Mouse (Mus musculus) heart, embryonic 16.5 days (tissue): Measurements from ENCODE around the gene Pgc. TPM values are rescaled to one million over a fixed set of nuclear protein-coding genes. Genes with fewer than 3 reads are reported as not detected.
A peak's percentile ranks its signal among the peaks of the same experiment; 100 is the strongest.

Experiments
- ATAC-seq: fragments of 200-750 bp; cut with Nextera tagmentation; replicated peaks from 2 replicates; pipeline ENCODE4 v1.8.0; 2017; ENCODE audit warnings: moderate number of reproducible peaks; ENCODE audit not compliant: insufficient read depth, low FRiP score; ENCODE audit errors: extremely low read depth
- H3K27ac ChIP-seq: fragments of 300-500 bp; sonication (generic); 2 replicates; pipeline ENCODE4 v1.5.1; 2014; ENCODE audit warnings: mild to moderate bottlenecking, low read length, control low read depth, moderate library complexity
- H3K27me3 ChIP-seq: fragments of 300-500 bp; sonication (generic); 2 replicates; pipeline ENCODE4 v1.6.1; 2014; ENCODE audit warnings: low read length, mixed read lengths; ENCODE audit not compliant: control insufficient read depth, insufficient read depth
- H3K36me3 ChIP-seq: fragments of 300-500 bp; sonication (generic); 2 replicates; pipeline ENCODE4 v1.6.1; 2014; ENCODE audit not compliant: control insufficient read depth, insufficient read depth
- H3K4me1 ChIP-seq: fragments of 300-500 bp; sonication (generic); 2 replicates; pipeline ENCODE4 v1.6.1; 2014; ENCODE audit warnings: low read length, mixed read lengths; ENCODE audit not compliant: control insufficient read depth, insufficient read depth
- H3K4me2 ChIP-seq: fragments of 300-500 bp; sonication (generic); 2 replicates; pipeline ENCODE4 v1.6.1; 2014; ENCODE audit warnings: low read depth, mild to moderate bottlenecking, control low read depth, low read length
- H3K4me3 ChIP-seq: fragments of 300-500 bp; sonication (generic); 2 replicates; pipeline ENCODE4 v1.5.1; 2014; ENCODE audit warnings: mild to moderate bottlenecking, control low read depth, low read length
- H3K9ac ChIP-seq: fragments of 300-500 bp; sonication (generic); 2 replicates; pipeline ENCODE4 v1.6.1; 2014; ENCODE audit warnings: low read length, control low read depth
- H3K9me3 ChIP-seq: fragments of 300-500 bp; sonication (generic); replicated peaks from 2 replicates; pipeline ENCODE4 v1.6.1; 2016; ENCODE audit warnings: low read length; ENCODE audit not compliant: control insufficient read depth
- WGBS: fragments of 180-500 bp; shearing (Covaris S2); extraction: QIAGEN DNeasy Blood & Tissue Kit; methylation state at CpG from one replicate; pipeline ENCODE4 v1.1.7; 2014; 5-methylcytosine and 5-hydroxymethylcytosine counted together
- polyA plus RNA-seq: library from polyadenylated mRNA; unstranded; fragments of >200 nt; fragmentation: Nextera tagmentation; extraction: Ambion mirVana; gene quantifications from 2 replicates; pipeline ENCODE4 v1.2.1, GENCODE M21; 2015

Gene Pgc
- polyA plus RNA-seq, result 0.56 and 1.7 TPM in 2 replicates

GRCm38 (mm10) chr17:47726566-47726965 lies at the start of gene Pgc:
Pgc (plus strand) TSS chr17:47726842.
- no peaks in the 10 kb centered on the region for H3K9me3 ChIP-seq
- no peaks in the 10 kb centered on the region for H3K27me3 ChIP-seq
- H3K27ac ChIP-seq, result no peak within 1 kb of the TSS
- H3K9ac ChIP-seq, result no peak within 1 kb of the TSS
- H3K4me1 ChIP-seq, result no peaks in the 10 kb centered on the region
- no peak within 1 kb of the TSS for H3K4me3 ChIP-seq
- H3K36me3 ChIP-seq, result no peaks in the 10 kb centered on the region
- 77% methylated on average over 11 of the region's 11 CpGs for WGBS
- ATAC-seq, result no peak
- no peak within 1 kb of the TSS for H3K4me2 ChIP-seq

GRCm38 (mm10) chr17:47678238-47678637 lies 48.4 kb upstream of the Pgc start:
- H3K36me3 ChIP-seq, result peaks cover 29% of the 10 kb centered on the region
- H3K4me1 ChIP-seq, result no peaks in the 10 kb centered on the region
- no peak overlapping the region for H3K27ac ChIP-seq
- H3K9me3 ChIP-seq, result no peaks in the 10 kb centered on the region
- no peak overlapping the region for H3K4me2 ChIP-seq
- peaks cover under 1% of the 10 kb centered on the region; the same call in 1 of the 2 replicates for H3K27me3 ChIP-seq
- no peak overlapping the region for H3K4me3 ChIP-seq
- H3K9ac ChIP-seq, result no peak overlapping the region
- 91% methylated on average over 5 of the region's 5 CpGs for WGBS
- no peak for ATAC-seq

GRCm38 (mm10) chr17:47678702-47679101 lies 47.9 kb upstream of the Pgc start:
- 85% methylated on average over 5 of the region's 5 CpGs for WGBS
- H3K4me2 ChIP-seq, result no peak overlapping the region
- H3K9ac ChIP-seq, result no peak overlapping the region
- H3K4me1 ChIP-seq, result no peaks in the 10 kb centered on the region
- H3K36me3 ChIP-seq, result peaks cover 29% of the 10 kb centered on the region
- H3K4me3 ChIP-seq, result no peak overlapping the region
- H3K27me3 ChIP-seq, result no peaks in the 10 kb centered on the region
- no peak for ATAC-seq
- H3K9me3 ChIP-seq, result no peaks in the 10 kb centered on the region
- no peak overlapping the region for H3K27ac ChIP-seq

GRCm38 (mm10) chr17:47682836-47683235 lies 43.8 kb upstream of the Pgc start:
- no peak overlapping the region for H3K27ac ChIP-seq
- WGBS, result 76% methylated on average over 4 of the region's 4 CpGs
- H3K4me3 ChIP-seq, result no peak overlapping the region
- H3K27me3 ChIP-seq, result no peaks in the 10 kb centered on the region
- H3K4me2 ChIP-seq, result no peak overlapping the region
- peaks cover 41% of the 10 kb centered on the region for H3K36me3 ChIP-seq
- ATAC-seq, result no peak
- H3K9me3 ChIP-seq, result no peaks in the 10 kb centered on the region
- peaks cover 7% of the 10 kb centered on the region for H3K4me1 ChIP-seq
- no peak overlapping the region for H3K9ac ChIP-seq

GRCm38 (mm10) chr17:47687409-47688343 lies 39.0 kb upstream of the Pgc start:
- H3K27ac ChIP-seq, result peak overlapping the region; percentile 86
- peaks cover 13% of the 10 kb centered on the region for H3K4me1 ChIP-seq
- H3K27me3 ChIP-seq, result no peaks in the 10 kb centered on the region
- H3K4me2 ChIP-seq, result peak overlapping the region; percentile 98
- under 1% methylated on average over 70 of the region's 70 CpGs for WGBS
- H3K9me3 ChIP-seq, result no peaks in the 10 kb centered on the region
- peak; percentile 82 for ATAC-seq
- H3K4me3 ChIP-seq, result peak overlapping the region; percentile 95
- H3K36me3 ChIP-seq, result peaks cover 16% of the 10 kb centered on the region
- peak overlapping the region; percentile 91 for H3K9ac ChIP-seq

- WGBS, result 0% methylated on average over 9 of the region's 9 CpGs
- Histone ChIP-seq H3K4me2 (peak within 1 kb of the TSS; percentile 98), H3K27me3 (no peaks in the 10 kb centered on the region), H3K27ac (peak within 1 kb of the TSS; percentile 86), H3K36me3 (peaks cover 16% of the 10 kb centered on the region), H3K9me3 (no peaks in the 10 kb centered on the region), H3K4me3 (peak within 1 kb of the TSS; percentile 95), H3K4me1 (peaks cover 13% of the 10 kb centered on the region), H3K9ac (peak within 1 kb of the TSS; percentile 91)
- no peak; the same call in 1 of the 2 replicates for ATAC-seq
These were observed 38.4 kb upstream of the Pgc start, which contains the start of gene Tomm6 for GRCm38 (mm10) chr17:47688344-47688607. Tomm6 (minus strand) TSS chr17:47688386.

GRCm38 (mm10) chr17:47688608-47689575 lies 37.8 kb upstream of the Pgc start, which contains the start of gene Frs3:
Frs3 (plus strand) TSS chr17:47689030.
- H3K4me3 ChIP-seq, result peak within 1 kb of the TSS; percentile 95
- peak; percentile 71 for ATAC-seq
- WGBS, result 1% methylated on average over 58 of the region's 58 CpGs
- peak within 1 kb of the TSS; percentile 91 for H3K9ac ChIP-seq
- peak within 1 kb of the TSS; percentile 98 for H3K4me2 ChIP-seq
- peaks cover 13% of the 10 kb centered on the region for H3K4me1 ChIP-seq
- no peaks in the 10 kb centered on the region for H3K27me3 ChIP-seq
- H3K36me3 ChIP-seq, result peaks cover 16% of the 10 kb centered on the region
- H3K9me3 ChIP-seq, result no peaks in the 10 kb centered on the region
- H3K27ac ChIP-seq, result peak within 1 kb of the TSS; percentile 86

- Histone ChIP-seq H3K4me1 (peaks cover 16% of the 10 kb centered on the region), H3K27me3 (no peaks in the 10 kb centered on the region), H3K4me2 (no peak overlapping the region), H3K36me3 (peaks cover 9% of the 10 kb centered on the region), H3K27ac (no peak overlapping the region), H3K9ac (no peak overlapping the region), H3K9me3 (no peaks in the 10 kb centered on the region), H3K4me3 (no peak overlapping the region)
- 75% methylated on average over 8 of the region's 8 CpGs for WGBS
- no peak for ATAC-seq
These were observed 36.7 kb upstream of the Pgc start for GRCm38 (mm10) chr17:47689894-47690293.
